Mouse (Mus musculus): ENCODE measurements around the gene Fam189a1. TPM values are rescaled to one million over a fixed set of nuclear protein-coding genes. Genes with fewer than 3 reads are reported as not detected.

Gene Fam189a1
- polyA plus RNA-seq, 1 experiment from 2014 or later, result 0.20 TPM

DNA sequence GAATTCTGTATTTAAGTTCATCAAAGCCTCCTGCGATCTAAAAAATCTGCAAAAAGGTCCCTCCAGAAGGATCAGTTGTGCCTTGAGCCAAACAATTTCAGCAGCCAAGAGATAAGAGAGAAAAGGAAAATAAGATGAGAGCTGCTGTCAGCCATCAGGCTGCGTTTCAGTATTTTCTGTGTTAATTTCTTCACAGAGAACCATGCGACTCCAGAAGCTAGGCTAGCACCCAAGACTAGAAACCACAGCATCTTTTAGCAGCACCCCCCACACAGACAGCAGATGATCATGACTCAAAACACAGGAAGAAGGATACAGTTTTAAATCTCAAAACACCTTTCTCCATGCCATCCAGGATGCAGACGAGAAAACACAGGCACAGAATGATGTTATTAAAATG lies 281.4 kb downstream of the Fam189a1 start:
- no peak for ATAC-seq (ENCODE audit: low read depth)
- WGBS, result 79% methylated on average over 4 of the region's 4 CpGs
- H3K9me3 ChIP-seq (ENCODE audit: control insufficient read depth, low read length), result no peaks in the 10 kb centered on the region
- no peak overlapping the region for H3K27ac ChIP-seq (ENCODE audit: low read length)
- peaks cover 8% of the 10 kb centered on the region for H3K4me1 ChIP-seq (replicated peaks; ENCODE audit: control insufficient read depth, insufficient read depth, low read length)
- H3K9ac ChIP-seq (ENCODE audit: low read length), result no peak overlapping the region
- H3K27me3 ChIP-seq (ENCODE audit: control insufficient read depth, insufficient read depth, low read depth, low read length), result no peaks in the 10 kb centered on the region
- H3K4me2 ChIP-seq (ENCODE audit: low read depth, low read length), result no peak overlapping the region
- no peak overlapping the region for H3K4me3 ChIP-seq (ENCODE audit: low read length)
- no peaks in the 10 kb centered on the region for H3K36me3 ChIP-seq (ENCODE audit: control insufficient read depth, insufficient read depth, low read length)

DNA sequence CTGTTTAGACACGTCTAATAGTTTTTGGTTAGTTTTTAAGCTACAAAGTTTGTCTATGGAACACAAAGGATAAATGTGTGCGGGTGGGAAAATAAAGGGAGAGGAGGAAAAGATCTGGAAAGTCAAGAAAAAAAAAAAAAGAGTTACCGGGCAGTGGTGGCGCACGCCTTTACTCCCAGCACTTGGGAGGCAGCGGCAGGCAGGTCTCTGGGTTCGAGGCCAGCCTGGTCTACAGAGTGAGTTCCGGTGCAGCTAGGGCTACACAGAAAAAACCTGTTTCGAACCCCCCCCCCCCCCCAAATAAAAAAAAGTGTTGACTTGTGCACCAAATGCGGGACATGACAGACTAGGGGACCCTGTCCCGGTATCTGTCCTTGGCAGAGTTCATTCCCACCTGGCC lies 283.1 kb downstream of the Fam189a1 start:
- no peaks in the 10 kb centered on the region for H3K9me3 ChIP-seq (ENCODE audit: control insufficient read depth, low read length)
- no peaks in the 10 kb centered on the region; the same call in 1 of the 2 replicates for H3K36me3 ChIP-seq (ENCODE audit: control insufficient read depth, insufficient read depth, low read length)
- H3K27me3 ChIP-seq (ENCODE audit: control insufficient read depth, insufficient read depth, low read depth, low read length), result no peaks in the 10 kb centered on the region
- H3K4me3 ChIP-seq (ENCODE audit: low read length), result peak overlapping the region; percentile 97
- peak; percentile 21 for ATAC-seq (ENCODE audit: low read depth)
- H3K4me1 ChIP-seq (replicated peaks; ENCODE audit: control insufficient read depth, insufficient read depth, low read length), result peaks cover 8% of the 10 kb centered on the region
- H3K27ac ChIP-seq (ENCODE audit: low read length), result peak overlapping the region; percentile 41
- H3K4me2 ChIP-seq (ENCODE audit: low read depth, low read length), result peak overlapping the region; percentile 93
- 38% methylated on average over 11 of the region's 11 CpGs for WGBS
- peak overlapping the region; percentile 58 for H3K9ac ChIP-seq (ENCODE audit: low read length)

DNA sequence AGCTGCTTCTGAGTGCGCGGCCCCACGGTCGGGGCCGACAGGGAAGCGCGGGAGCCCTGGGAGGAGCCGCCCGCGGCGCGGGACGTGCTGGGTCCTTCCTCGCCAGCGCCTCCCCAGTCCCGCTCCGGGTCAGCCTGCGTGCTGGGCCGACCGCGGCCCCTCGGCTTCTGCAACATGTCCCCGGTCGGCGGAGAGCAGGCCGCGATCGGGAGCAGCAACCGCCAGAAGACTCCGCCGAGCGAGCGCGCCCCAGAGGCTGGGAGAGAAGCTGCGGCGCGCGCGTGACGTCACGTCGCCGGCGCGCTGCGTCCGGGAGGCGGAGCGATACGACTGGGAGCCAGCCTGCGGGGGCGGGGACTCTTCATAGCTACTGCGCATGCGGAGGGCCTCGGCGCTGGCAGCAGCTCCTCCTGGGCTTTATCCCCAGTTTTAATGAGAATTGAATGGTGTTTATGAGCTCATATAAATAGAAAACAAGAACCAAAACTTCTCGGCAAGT lies 283.6 kb downstream of the Fam189a1 start, which contains the start of gene Nsmce3:
Nsmce3 (minus strand) TSS at position 255 of the 499 bp plus-strand sequence.
- no peaks in the 10 kb centered on the region for H3K27me3 ChIP-seq (ENCODE audit: control insufficient read depth, insufficient read depth, low read depth, low read length)
- peaks cover 8% of the 10 kb centered on the region for H3K4me1 ChIP-seq (replicated peaks; ENCODE audit: control insufficient read depth, insufficient read depth, low read length)
- no peaks in the 10 kb centered on the region; the same call in 1 of the 2 replicates for H3K36me3 ChIP-seq (ENCODE audit: control insufficient read depth, insufficient read depth, low read length)
- peak; percentile 98 for ATAC-seq (ENCODE audit: low read depth)
- under 1% methylated on average over 57 of the region's 57 CpGs for WGBS
- peak within 1 kb of the TSS; percentile 93 for H3K4me2 ChIP-seq (ENCODE audit: low read depth, low read length)
- H3K9me3 ChIP-seq (ENCODE audit: control insufficient read depth, low read length), result no peaks in the 10 kb centered on the region
- peak within 1 kb of the TSS; percentile 98 for H3K9ac ChIP-seq (ENCODE audit: low read length)
- H3K27ac ChIP-seq (ENCODE audit: low read length), result peak within 1 kb of the TSS; percentile 95
- H3K4me3 ChIP-seq (ENCODE audit: low read length), result peak within 1 kb of the TSS; percentile 97

DNA sequence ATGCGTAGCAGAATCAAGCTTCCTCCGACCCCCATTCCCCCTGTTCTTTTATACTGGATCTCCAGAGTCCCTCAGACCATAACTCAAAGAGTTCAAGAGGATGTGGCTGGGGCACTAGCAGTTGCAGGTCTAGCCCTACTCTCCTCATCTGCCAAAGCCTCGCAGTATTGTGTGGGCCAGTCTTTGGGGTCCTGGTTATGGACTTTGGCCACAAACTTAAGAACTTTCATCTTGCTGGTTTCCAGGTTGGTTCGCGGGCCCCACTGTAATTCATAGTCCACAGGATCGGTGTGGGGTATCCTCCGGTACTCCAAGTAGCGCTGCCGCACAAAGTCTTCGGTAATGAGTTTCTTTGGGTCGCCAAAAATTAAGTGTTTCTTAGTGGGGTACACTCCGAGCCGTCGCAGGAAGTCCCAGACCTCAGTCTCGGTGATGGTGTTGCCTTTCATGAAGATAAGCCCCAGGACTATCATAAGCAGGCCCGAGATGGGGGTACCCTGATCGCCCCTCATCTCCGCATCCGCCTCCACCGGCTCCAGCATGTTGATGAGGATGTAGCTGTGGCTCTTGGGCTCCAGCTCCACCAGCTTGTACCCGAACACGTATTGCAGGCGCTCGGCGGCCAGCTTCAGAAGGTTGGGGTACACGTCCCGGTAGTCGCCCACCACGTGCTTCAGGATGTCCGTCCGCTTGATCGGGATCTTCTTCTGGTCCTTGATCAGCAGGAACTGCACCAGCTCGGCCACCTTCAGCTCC lies 284.2 kb downstream of the Fam189a1 start:
- Histone ChIP-seq H3K9ac (ENCODE audit: low read length) (peak overlapping the region; percentile 98), H3K36me3 (ENCODE audit: control insufficient read depth, insufficient read depth, low read length) (no peaks in the 10 kb centered on the region; the same call in 1 of the 2 replicates), H3K27ac (ENCODE audit: low read length) (peak overlapping the region; percentile 95), H3K27me3 (ENCODE audit: control insufficient read depth, insufficient read depth, low read depth, low read length) (no peaks in the 10 kb centered on the region), H3K4me3 (ENCODE audit: low read length) (peak overlapping the region; percentile 97), H3K9me3 (ENCODE audit: control insufficient read depth, low read length) (no peaks in the 10 kb centered on the region), H3K4me1 (replicated peaks; ENCODE audit: control insufficient read depth, insufficient read depth, low read length) (peaks cover 8% of the 10 kb centered on the region), H3K4me2 (ENCODE audit: low read depth, low read length) (peak overlapping the region; percentile 93)
- ATAC-seq (ENCODE audit: low read depth), result no peak
- WGBS, result under 1% methylated on average over 33 of the region's 33 CpGs

DNA sequence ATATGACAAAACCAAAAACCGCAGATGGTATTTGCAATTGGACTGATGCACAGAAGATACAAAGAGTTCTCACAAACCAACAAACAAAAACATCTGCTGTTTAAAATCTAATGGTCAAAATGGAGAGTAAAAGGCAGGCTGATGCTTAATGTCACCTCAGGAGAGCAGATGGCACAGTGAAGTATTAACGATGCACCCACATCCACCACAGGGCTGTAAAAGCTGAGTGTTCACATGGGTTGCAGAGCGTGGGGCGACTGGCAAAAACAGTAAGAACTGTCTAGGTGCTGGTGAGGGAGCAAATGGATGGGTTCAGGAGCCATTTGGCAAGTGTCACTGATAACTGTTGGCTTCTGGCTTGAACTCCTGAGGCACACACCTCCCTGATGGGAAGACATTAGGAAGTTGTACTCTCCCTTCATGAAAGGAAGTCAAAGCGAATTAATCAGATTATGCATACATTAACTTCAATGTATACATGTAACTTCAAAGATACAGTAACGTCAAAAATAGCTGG lies 286.8 kb downstream of the Fam189a1 start:
- ATAC-seq (ENCODE audit: low read depth), result no peak
- Histone ChIP-seq H3K9ac (ENCODE audit: low read length) (no peak overlapping the region), H3K4me3 (ENCODE audit: low read length) (no peak overlapping the region), H3K4me2 (ENCODE audit: low read depth, low read length) (no peak overlapping the region), H3K27ac (ENCODE audit: low read length) (no peak overlapping the region), H3K9me3 (ENCODE audit: control insufficient read depth, low read length) (no peaks in the 10 kb centered on the region), H3K27me3 (ENCODE audit: control insufficient read depth, insufficient read depth, low read depth, low read length) (no peaks in the 10 kb centered on the region), H3K36me3 (ENCODE audit: control insufficient read depth, insufficient read depth, low read length) (no peaks in the 10 kb centered on the region; the same call in 1 of the 2 replicates), H3K4me1 (replicated peaks; ENCODE audit: control insufficient read depth, insufficient read depth, low read length) (peaks cover 8% of the 10 kb centered on the region)
- 79% methylated on average over 6 of the region's 6 CpGs for WGBS

DNA sequence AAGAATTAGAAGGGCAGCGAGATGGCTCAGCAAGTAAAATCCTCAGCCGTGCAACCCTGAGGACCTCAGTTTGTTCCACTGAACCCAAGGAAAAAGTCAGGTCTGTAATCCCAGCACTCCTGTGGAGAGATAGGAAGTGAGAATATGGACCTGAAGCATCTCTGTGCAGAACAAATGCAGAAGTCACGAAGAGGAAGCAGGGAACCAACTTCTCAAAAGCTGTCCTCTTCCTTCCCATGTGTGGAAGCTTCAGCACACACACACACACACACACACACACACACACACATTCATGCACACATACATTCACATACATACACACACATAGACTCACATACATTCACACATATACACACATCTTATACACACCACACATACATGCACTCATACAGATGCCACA lies 292.8 kb downstream of the Fam189a1 start:
- H3K4me1 ChIP-seq (replicated peaks; ENCODE audit: control insufficient read depth, insufficient read depth, low read length), result no peaks in the 10 kb centered on the region
- H3K4me3 ChIP-seq (ENCODE audit: low read length), result no peak overlapping the region
- no peak for ATAC-seq (ENCODE audit: low read depth)
- H3K36me3 ChIP-seq (ENCODE audit: control insufficient read depth, insufficient read depth, low read length), result no peaks in the 10 kb centered on the region
- no peaks in the 10 kb centered on the region for H3K9me3 ChIP-seq (ENCODE audit: control insufficient read depth, low read length)
- no peak overlapping the region for H3K9ac ChIP-seq (ENCODE audit: low read length)
- 76% methylated on average over 3 of the region's 3 CpGs for WGBS
- no peak overlapping the region for H3K27ac ChIP-seq (ENCODE audit: low read length)
- no peaks in the 10 kb centered on the region for H3K27me3 ChIP-seq (ENCODE audit: control insufficient read depth, insufficient read depth, low read depth, low read length)
- H3K4me2 ChIP-seq (ENCODE audit: low read depth, low read length), result no peak overlapping the region

DNA sequence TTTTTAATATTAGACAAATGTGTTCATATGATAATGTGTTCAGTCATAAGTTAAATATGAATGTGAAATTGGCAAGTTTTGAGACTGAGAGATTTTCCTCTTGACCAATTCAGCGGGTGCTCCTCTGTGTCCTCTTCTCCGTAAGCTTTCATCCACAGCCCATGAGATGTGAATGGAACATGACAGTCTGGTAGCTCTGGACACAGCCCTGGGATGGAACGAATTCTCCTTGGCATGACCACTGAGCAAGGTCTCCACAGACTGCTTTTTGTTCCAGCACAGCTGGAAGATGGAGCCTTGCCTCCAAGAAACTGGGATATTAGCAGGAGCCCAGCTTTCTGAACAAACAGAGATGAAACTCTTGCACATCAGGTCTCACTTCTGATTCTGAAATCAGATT lies 293.4 kb downstream of the Fam189a1 start:
- H3K4me1 ChIP-seq (replicated peaks; ENCODE audit: control insufficient read depth, insufficient read depth, low read length), result no peaks in the 10 kb centered on the region
- 82% methylated on average over 3 of the region's 3 CpGs for whole genome bisulfite sequencing
- no peak overlapping the region for H3K9ac ChIP-seq (ENCODE audit: low read length)
- no peaks in the 10 kb centered on the region for H3K9me3 ChIP-seq (ENCODE audit: control insufficient read depth, low read length)
- H3K27ac ChIP-seq (ENCODE audit: low read length), result no peak overlapping the region
- H3K36me3 ChIP-seq (ENCODE audit: control insufficient read depth, insufficient read depth, low read length), result no peaks in the 10 kb centered on the region
- H3K27me3 ChIP-seq (ENCODE audit: control insufficient read depth, insufficient read depth, low read depth, low read length), result no peaks in the 10 kb centered on the region
- no peak for ATAC-seq (ENCODE audit: low read depth)
- no peak overlapping the region for H3K4me2 ChIP-seq (ENCODE audit: low read depth, low read length)
- no peak overlapping the region for H3K4me3 ChIP-seq (ENCODE audit: low read length)

DNA sequence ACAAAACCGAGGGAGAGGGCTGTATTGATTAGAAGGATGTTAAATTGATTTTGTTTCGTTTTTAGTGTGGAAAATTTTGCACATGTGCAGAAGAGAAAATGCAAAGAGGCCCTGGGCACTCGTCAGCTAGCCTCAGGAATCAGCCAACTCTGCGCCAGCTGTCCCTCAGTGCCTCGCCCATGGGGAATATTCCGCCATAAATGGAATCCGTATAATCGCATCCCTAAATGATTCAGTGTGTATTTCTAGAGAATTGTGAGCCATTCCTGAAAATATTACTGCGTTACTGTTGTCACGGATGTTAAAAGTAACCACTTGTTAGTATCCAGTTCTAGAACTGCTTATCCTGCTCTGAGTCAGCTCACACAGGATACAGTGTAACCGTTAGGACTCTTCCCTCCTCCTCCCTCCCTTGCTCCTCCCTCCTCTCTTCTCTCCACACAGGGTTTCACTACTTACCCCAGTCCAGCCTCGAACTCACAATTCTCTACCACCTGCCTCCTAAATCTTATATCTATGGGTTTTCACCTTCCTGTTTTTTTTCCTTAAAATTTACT lies 299.8 kb downstream of the Fam189a1 start:
- no peak overlapping the region for H3K4me3 ChIP-seq (ENCODE audit: low read length)
- H3K4me1 ChIP-seq (replicated peaks; ENCODE audit: control insufficient read depth, insufficient read depth, low read length), result no peaks in the 10 kb centered on the region
- 75% methylated on average over 12 of the region's 12 CpGs for WGBS
- H3K36me3 ChIP-seq (ENCODE audit: control insufficient read depth, insufficient read depth, low read length), result no peaks in the 10 kb centered on the region
- no peak overlapping the region for H3K27ac ChIP-seq (ENCODE audit: low read length)
- no peak overlapping the region for H3K9ac ChIP-seq (ENCODE audit: low read length)
- H3K9me3 ChIP-seq (ENCODE audit: control insufficient read depth, low read length), result no peaks in the 10 kb centered on the region
- H3K4me2 ChIP-seq (ENCODE audit: low read depth, low read length), result no peak overlapping the region
- H3K27me3 ChIP-seq (ENCODE audit: control insufficient read depth, insufficient read depth, low read depth, low read length), result no peaks in the 10 kb centered on the region
- ATAC-seq (ENCODE audit: low read depth), result no peak

DNA sequence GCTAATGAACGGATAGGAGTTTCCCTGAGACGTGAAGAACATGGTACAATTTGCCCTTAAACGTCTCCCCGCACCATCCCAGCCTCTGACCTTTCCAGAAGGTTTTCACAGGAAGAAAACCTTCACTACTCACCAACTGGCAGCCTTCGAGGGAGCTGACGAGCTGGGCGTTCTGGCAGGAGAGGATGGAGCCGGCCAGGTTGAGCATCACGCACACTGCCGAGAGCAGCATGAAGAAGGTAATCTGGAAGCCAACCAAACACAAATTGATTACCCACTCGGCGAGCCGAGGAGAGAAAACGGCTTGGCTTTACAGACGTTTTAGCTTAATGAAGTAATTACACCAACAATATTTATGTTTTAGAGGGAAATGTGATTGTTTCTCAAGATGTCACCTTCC lies 300.4 kb downstream of the Fam189a1 start:
- Histone ChIP-seq H3K4me3 (ENCODE audit: low read length) (no peak overlapping the region), H3K9me3 (ENCODE audit: control insufficient read depth, low read length) (no peaks in the 10 kb centered on the region), H3K4me1 (replicated peaks; ENCODE audit: control insufficient read depth, insufficient read depth, low read length) (no peaks in the 10 kb centered on the region), H3K4me2 (ENCODE audit: low read depth, low read length) (no peak overlapping the region), H3K9ac (ENCODE audit: low read length) (no peak overlapping the region), H3K27me3 (ENCODE audit: control insufficient read depth, insufficient read depth, low read depth, low read length) (no peaks in the 10 kb centered on the region), H3K27ac (ENCODE audit: low read length) (no peak overlapping the region), H3K36me3 (ENCODE audit: control insufficient read depth, insufficient read depth, low read length) (no peaks in the 10 kb centered on the region)
- 62% methylated on average over 15 of the region's 15 CpGs for whole genome bisulfite sequencing
- ATAC-seq (ENCODE audit: low read depth), result no peak
